Comparison of ENCODE assay signal across 15 mouse cellular contexts in genomic region chr6:128011781-128012180, GRCm38 (mm10).
A peak's percentile ranks its signal among the peaks of the same experiment; 100 is the strongest.
DNase-seq lines count a peak whose midpoint lies in the region; ATAC-seq lines count a peak whose summit lies in the region.
"Had no signal": no experiment of that assay in that cellular context is flagged by ENCODE, and none has a peak within 500 bp of the region (broad histone marks: within the 10 kb centered on the region; RNA-seq: fewer than 3 reads in every experiment).

No protein-coding gene starts in this region.

- H3K4me3 ChIP-seq in forebrain, embryonic 10.5 days, result no peak overlapping the region
- no peak overlapping the region for H3K4me3 ChIP-seq in forebrain, embryonic 11.5 days (ENCODE audit: low read depth, low read length)
- H3K4me3 ChIP-seq in embryonic facial prominence, embryonic 12.5 days, result no peak overlapping the region
- H3K4me3 ChIP-seq in limb, embryonic 15.5 days, result no peak overlapping the region
- H3K4me3 ChIP-seq: erythroblast, embryonic 14.5 days had no signal

- no peaks in the 10 kb centered on the region; the same call in 1 of the 2 replicates for H3K27me3 ChIP-seq in forebrain, embryonic 10.5 days (ENCODE audit: poor library complexity, severe bottlenecking)
- no peaks in the 10 kb centered on the region for H3K27me3 ChIP-seq in forebrain, embryonic 11.5 days (ENCODE audit: control insufficient read depth, insufficient read depth, low read length)
- 0 out of 2 replicates have a peak, but pooled peaks cover 5% of the 10 kb centered on the region for H3K27me3 ChIP-seq in embryonic facial prominence, embryonic 12.5 days
- H3K27me3 ChIP-seq in limb, embryonic 15.5 days, result no peaks in the 10 kb centered on the region

- DNase-seq in forebrain, embryonic 10.5 days (ENCODE audit: extremely low spot score, low spot score), result no peak
- DNase-seq in forebrain, embryonic 11.5 days (ENCODE audit: low spot score), result no peak
- DNase-seq in kidney, adult 9 months, result peak; percentile 18
- no peak for DNase-seq in kidney, postnatal 14 days
- DNase-seq in ovary, postnatal 10 days (ENCODE audit: low spot score), result no peak
- DNase-seq: B cell, adult 2 months; thymus, postnatal 36 days had no signal

- H3K9me3 ChIP-seq in forebrain, embryonic 10.5 days, result no peaks in the 10 kb centered on the region
- H3K9me3 ChIP-seq in forebrain, embryonic 11.5 days (ENCODE audit: control insufficient read depth, low read length), result no peaks in the 10 kb centered on the region
- no peaks in the 10 kb centered on the region for H3K9me3 ChIP-seq in embryonic facial prominence, embryonic 12.5 days
- H3K9me3 ChIP-seq in limb, embryonic 15.5 days, result no peaks in the 10 kb centered on the region

- WGBS in forebrain, embryonic 10.5 days, result 82% methylated on average over 17 of the region's 17 CpGs
- 82% methylated on average over 17 of the region's 17 CpGs for WGBS in forebrain, embryonic 11.5 days
- WGBS in embryonic facial prominence, embryonic 12.5 days, result 70% methylated on average over 17 of the region's 17 CpGs
- 78% methylated on average over 17 of the region's 17 CpGs for WGBS in limb, embryonic 15.5 days

- H3K9ac ChIP-seq in forebrain, embryonic 11.5 days (ENCODE audit: low read length), result no peak overlapping the region
- H3K9ac ChIP-seq in embryonic facial prominence, embryonic 12.5 days, result no peak overlapping the region
- no peak overlapping the region for H3K9ac ChIP-seq in limb, embryonic 15.5 days
- H3K9ac ChIP-seq: lung, embryonic 14.5 days had no signal

- H3K36me3 ChIP-seq in forebrain, embryonic 10.5 days (replicated peaks), result no peaks in the 10 kb centered on the region
- H3K36me3 ChIP-seq in forebrain, embryonic 11.5 days (ENCODE audit: control insufficient read depth, insufficient read depth, low read length), result no peaks in the 10 kb centered on the region
- H3K36me3 ChIP-seq in embryonic facial prominence, embryonic 12.5 days, result no peaks in the 10 kb centered on the region
- H3K36me3 ChIP-seq in limb, embryonic 15.5 days, result no peaks in the 10 kb centered on the region
- H3K36me3 ChIP-seq: G1E had no signal

- H3K27ac ChIP-seq in forebrain, embryonic 10.5 days, result 0 out of 2 replicates have a peak overlapping the region, but pooled peaks have one; percentile 15
- no peak overlapping the region for H3K27ac ChIP-seq in forebrain, embryonic 11.5 days (ENCODE audit: low read depth, low read length)
- H3K27ac ChIP-seq in embryonic facial prominence, embryonic 12.5 days, result peak overlapping the region; percentile 74; the same call in 1 of the 2 replicates
- peak overlapping the region; percentile 78 for H3K27ac ChIP-seq in limb, embryonic 15.5 days

- H3K4me2 ChIP-seq in forebrain, embryonic 11.5 days (ENCODE audit: low read depth, low read length, severe bottlenecking), result no peak overlapping the region
- H3K4me2 ChIP-seq in embryonic facial prominence, embryonic 12.5 days (replicated peaks), result no peak overlapping the region
- no peak overlapping the region for H3K4me2 ChIP-seq in limb, embryonic 15.5 days
- H3K4me2 ChIP-seq: lung, embryonic 14.5 days; midbrain, embryonic 11.5 days had no signal

- ATAC-seq in forebrain, embryonic 11.5 days (replicated peaks; ENCODE audit: low FRiP score), result no peak
- ATAC-seq in embryonic facial prominence, embryonic 12.5 days (ENCODE audit: insufficient number of reproducible peaks, insufficient read depth, low FRiP score, low TSS enrichment), result no peak
- ATAC-seq in limb, embryonic 15.5 days (ENCODE audit: insufficient number of reproducible peaks, low FRiP score, low TSS enrichment, low read depth), result no peak
- ATAC-seq in erythroid progenitor cell, adult 5-6 weeks (replicated peaks; ENCODE audit: low FRiP score, poor library complexity, severe bottlenecking), result no peak
- ATAC-seq: activated CD4-positive, CD25-positive, alpha-beta regulatory T cell, adult 4 months had no signal

- H3K4me1 ChIP-seq in forebrain, embryonic 10.5 days, result peaks cover 54% of the 10 kb centered on the region
- 0 out of 2 replicates have a peak, but pooled peaks cover 1% of the 10 kb centered on the region for H3K4me1 ChIP-seq in forebrain, embryonic 11.5 days (replicated peaks; ENCODE audit: control insufficient read depth, insufficient read depth, low read length)
- H3K4me1 ChIP-seq in embryonic facial prominence, embryonic 12.5 days, result peaks cover 53% of the 10 kb centered on the region
- H3K4me1 ChIP-seq in limb, embryonic 15.5 days, result peaks cover 50% of the 10 kb centered on the region
